Mouse (Mus musculus) adrenal gland, postnatal 25 days (tissue): ENCODE results near the gene Aco2. TPM values are rescaled to one million over a fixed set of nuclear protein-coding genes. Genes with fewer than 3 reads are reported as not detected.
A peak's percentile ranks its signal among the peaks of the same experiment; 100 is the strongest.

ENCODE experiments used
- DNase-seq: peaks from one replicate; pipeline ENCODE4 v3.0.0; 2021; ENCODE audit warnings: mixed read lengths
- total RNA-seq: library from RNA; stranded (reverse); gene quantifications from 2 replicates; pipeline ENCODE4 v1.2.3, GENCODE M21; 2021

Aco2 gene
- total RNA-seq, 1 experiment from 2014 or later, result 641 TPM

- DNase-seq, result peak; percentile 85
These were observed 26.4 kb upstream of the Aco2 start for GRCm38 (mm10) chr15:81845724-81846123.

DNA sequence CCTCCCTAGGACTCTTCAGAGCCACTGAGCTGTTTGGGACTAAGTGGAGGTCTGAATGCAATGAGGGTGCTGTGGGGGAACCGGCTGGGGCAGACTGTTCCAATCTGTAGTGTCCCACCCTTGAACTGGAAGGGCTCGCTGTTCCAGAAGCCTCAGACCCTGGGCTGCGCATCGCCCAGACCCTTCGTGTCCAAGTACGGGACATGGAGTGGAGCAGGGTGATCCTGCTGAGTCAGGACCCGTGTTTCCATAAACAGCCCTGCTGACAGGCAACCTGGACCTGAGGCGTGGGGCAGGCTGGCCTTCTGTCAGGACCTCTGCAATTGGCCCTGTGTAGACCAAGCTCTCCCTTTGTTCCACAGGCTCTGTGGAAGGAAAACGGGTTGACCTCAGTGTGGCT is 25.4 kb upstream of the Aco2 start:
- DNase-seq, result no peak

DNA sequence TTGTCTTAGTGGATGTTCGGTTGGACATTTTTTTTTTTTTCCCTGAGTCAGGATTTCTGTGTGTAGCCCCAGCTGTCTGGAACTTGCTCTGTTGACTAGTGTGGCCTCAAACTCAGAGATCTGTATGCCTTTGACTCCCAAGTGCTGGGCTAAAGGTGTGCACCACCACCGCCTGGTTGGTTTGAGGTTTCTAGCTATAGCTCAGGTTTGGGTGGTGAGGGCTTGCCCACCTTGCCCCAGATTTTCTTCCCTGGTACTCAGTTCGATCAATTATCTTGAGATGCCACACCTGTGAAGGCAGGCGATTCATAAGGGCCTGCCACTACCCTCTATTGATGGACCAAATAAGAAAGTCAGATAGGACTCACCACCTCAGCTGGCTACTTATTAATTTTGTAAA is 24.9 kb upstream of the Aco2 start:
- no peak for DNase-seq

- DNase-seq, result no peak
These were observed 24.2 kb upstream of the Aco2 start for GRCm38 (mm10) chr15:81847861-81848260.

DNA sequence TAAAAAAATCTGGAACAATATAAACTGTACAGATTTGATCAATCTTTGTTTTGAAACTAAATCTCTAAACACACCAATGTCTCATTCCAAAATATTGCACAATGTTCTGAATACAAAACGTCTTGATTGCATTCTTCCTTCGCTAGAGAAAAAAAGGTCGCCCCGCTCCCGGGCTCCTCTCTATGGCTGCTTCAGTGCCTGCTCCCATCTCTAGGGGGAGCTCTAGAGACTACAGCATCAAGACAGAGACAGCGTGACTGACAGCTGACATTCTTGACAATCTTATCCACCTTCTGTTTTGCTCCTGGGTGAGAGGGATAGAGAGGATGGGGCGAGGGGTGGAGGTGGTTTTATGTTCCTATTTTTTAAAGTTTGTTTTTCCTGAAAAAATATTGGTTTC is 23.8 kb upstream of the Aco2 start:
- DNase-seq, result peak; percentile 48

- DNase-seq, result no peak
These were observed 23.0 kb upstream of the Aco2 start for GRCm38 (mm10) chr15:81849104-81849503.

GRCm38 (mm10) chr15:81850718-81851117 is 21.4 kb upstream of the Aco2 start:
- DNase-seq, result no peak

GRCm38 (mm10) chr15:81851375-81851774 is 20.7 kb upstream of the Aco2 start:
- no peak for DNase-seq

- DNase-seq, result peak; percentile 42
These were observed 19.6 kb upstream of the Aco2 start for GRCm38 (mm10) chr15:81852411-81853000.

DNA sequence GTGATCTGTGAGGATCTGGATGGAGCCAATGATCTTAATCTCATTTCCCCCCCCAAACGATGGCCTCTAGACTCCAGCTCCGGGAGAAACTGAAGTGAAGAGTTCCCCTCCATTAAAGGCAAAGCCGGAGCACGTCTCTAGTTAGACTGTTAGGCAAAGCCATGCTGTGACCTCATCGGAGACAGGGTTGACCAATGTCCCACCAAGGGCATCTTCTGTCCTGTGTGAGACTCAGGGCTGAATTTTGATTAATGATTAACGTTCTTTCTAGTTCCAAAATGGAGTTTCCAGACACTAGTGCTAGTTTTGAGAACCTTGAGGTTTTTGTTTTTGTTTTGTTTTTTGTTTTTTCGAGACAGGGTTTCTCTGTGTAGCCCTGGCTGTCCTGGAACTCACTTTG is 19.0 kb upstream of the Aco2 start:
- no peak for DNase-seq

DNA sequence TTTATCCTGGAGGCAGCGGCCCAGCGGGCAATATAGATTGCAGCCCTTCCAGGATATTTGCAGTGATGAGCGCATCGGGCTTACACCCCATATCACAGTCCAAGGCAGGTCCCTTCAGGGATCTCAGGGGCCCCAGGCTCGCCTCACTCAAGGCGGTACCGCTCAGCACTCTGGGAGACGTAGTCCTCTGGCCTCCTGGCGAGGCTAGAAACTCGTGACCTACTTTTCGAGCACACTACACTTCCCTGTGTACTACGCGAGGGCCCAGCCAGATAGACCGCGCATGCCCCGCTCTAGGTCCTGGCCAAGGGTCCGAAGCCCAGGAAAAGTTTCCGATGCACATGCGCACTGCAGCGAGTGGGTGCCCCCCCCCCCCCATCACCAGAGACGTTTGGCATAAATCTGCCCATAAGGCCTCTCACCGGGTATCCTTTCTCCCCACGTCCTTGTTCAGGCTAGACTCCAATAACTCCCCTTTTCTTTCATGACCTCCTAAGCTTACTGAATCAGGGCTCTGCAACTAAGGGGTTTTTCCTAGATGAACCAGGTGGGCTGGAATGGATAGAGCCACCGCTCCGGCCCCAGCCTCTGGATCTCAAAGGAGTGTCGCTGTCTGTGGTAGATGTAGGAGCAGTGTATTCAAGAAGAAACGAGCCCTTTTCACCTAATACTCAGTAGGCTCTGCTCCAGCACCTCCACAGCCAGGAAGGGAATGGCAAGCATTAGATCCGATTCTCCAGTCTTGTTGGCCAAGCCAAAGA is 15.9 kb upstream of the Aco2 start:
- peak; percentile 89 for DNase-seq

GRCm38 (mm10) chr15:81856938-81857723 is 15.0 kb upstream of the Aco2 start:
- DNase-seq, result no peak

DNA sequence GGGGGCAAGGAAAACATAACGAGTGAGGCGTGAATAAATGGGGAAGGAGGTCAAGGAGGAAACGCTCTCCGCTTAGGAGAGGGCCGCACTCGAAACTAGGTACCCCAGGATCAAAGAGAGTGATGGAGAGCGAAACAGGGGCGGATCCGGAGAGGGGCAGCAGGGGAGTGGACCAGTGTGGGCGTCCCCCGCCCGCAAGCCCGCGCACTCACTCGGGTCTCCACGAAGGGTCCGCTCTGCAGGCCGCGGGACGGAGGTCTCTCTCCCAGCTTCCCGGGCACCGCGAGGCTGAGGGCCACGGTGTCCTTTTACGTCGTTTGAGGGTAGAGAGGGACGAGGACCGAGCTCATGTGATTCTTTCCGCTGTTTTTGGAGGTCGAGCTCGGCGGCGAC is 14.4 kb upstream of the Aco2 start:
- peak; percentile 48 for DNase-seq

DNA sequence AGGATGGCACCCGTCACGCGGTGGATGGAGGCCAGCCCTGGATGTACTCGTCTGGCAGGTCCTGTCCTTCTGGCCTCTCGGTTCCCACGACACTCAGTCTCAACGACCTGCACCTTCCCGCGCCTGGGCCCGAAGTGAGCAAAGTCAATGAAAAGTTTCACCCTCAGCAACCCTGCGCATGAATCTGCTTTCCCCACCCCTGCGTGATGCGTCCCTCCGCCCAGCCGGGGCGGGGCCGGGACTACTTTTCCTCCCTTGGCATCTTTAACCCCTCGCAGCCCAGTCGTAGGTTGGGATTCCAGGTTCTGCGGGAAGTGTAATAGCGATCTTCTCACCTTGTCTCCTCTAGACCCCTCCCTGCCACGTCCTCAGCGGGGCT is 14.0 kb upstream of the Aco2 start:
- peak; percentile 94 for DNase-seq

DNA sequence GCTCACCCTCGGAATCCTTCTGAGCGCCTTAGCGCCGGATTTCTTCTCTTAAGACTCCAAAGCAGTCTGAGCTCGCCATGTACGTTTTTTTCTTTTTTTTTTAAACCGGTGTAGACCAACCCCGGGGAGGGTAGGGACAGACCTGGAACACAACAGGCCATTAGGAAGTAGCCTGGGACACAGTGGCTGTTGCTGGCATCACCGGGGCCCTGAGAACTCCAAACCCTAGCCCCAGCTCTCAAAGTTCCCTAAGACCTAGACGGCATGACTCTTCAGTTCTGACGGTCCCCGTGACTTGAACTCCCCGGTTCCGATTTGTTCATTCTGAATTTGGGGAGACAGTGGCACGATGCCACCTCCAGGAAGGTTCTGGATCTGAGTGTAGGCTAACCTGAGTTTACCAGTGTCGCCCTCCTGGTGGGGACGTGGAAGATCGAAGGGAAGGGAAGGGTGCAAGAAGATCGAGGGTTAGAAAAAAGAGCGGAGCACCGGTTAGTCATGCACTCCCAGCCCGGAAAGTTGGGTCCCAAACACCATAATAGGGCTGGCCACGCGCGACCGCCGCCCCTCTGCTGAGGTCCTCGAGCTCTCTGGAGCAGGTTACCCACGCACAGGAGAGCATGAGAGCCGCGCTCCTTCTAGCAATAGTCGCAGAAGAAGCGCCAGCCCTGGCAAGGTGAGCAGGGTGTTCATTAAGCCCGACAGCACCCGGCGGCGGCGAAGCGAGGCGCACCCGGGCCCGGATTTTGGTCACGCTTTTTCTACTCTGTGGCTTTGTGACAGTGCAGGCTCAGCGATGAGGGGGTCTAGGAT is 13.4 kb upstream of the Aco2 start, which contains the start of gene Tob2:
Gene Tob2 (minus strand): TSS at position 280 of the 813 bp plus-strand sequence.
- DNase-seq, result peak; percentile 64

GRCm38 (mm10) chr15:81859330-81860255 is 12.5 kb upstream of the Aco2 start:
- DNase-seq, result peak; percentile 80

- peak; percentile 35 for DNase-seq
These were observed 11.5 kb upstream of the Aco2 start for GRCm38 (mm10) chr15:81860471-81861135.

GRCm38 (mm10) chr15:81864238-81864637 is 7.9 kb upstream of the Aco2 start:
- DNase-seq, result no peak

GRCm38 (mm10) chr15:81869985-81870384 is 2.1 kb upstream of the Aco2 start:
- no peak for DNase-seq

- peak; percentile 81 for DNase-seq
These were observed 376 bp upstream of the Aco2 start, which contains the start of gene Phf5a for GRCm38 (mm10) chr15:81871604-81872261. TSS of gene Phf5a (minus strand) at chr15:81871911.
